Mouse (Mus musculus): ENCODE results near the gene Tmigd3. TPM values are rescaled to one million over a fixed set of nuclear protein-coding genes. Genes with fewer than 3 reads are reported as not detected.

Gene Tmigd3
- polyA plus RNA-seq, 1 experiment from 2014 or later, result not detected

GRCm38 (mm10) chr3:105904213-105904612, 33.5 kb downstream of the Tmigd3 start:
- 0 out of 2 replicates have a peak, but pooled peaks have one; percentile 25 for ATAC-seq (ENCODE audit: low read depth)
- no peaks in the 10 kb centered on the region for H3K36me3 ChIP-seq (ENCODE audit: control insufficient read depth, insufficient read depth)
- H3K4me1 ChIP-seq (ENCODE audit: control insufficient read depth, low read depth, low read length), result peaks cover 6% of the 10 kb centered on the region
- 20% methylated on average over 4 of the region's 4 CpGs for WGBS (ENCODE audit: insufficient replicate concordance)
- H3K27ac ChIP-seq (ENCODE audit: low read length), result 0 out of 2 replicates have a peak overlapping the region, but pooled peaks have one; percentile 39
- H3K4me3 ChIP-seq (ENCODE audit: low read depth, low read length), result no peak overlapping the region
- H3K9me3 ChIP-seq (replicated peaks; ENCODE audit: control insufficient read depth, low read length), result no peaks in the 10 kb centered on the region
- no peak overlapping the region for H3K9ac ChIP-seq (ENCODE audit: low read depth, low read length)
- no peaks in the 10 kb centered on the region for H3K27me3 ChIP-seq (ENCODE audit: control insufficient read depth, insufficient read depth, low read depth, low read length)
- H3K4me2 ChIP-seq (ENCODE audit: low read depth, low read length), result no peak overlapping the region

DNA sequence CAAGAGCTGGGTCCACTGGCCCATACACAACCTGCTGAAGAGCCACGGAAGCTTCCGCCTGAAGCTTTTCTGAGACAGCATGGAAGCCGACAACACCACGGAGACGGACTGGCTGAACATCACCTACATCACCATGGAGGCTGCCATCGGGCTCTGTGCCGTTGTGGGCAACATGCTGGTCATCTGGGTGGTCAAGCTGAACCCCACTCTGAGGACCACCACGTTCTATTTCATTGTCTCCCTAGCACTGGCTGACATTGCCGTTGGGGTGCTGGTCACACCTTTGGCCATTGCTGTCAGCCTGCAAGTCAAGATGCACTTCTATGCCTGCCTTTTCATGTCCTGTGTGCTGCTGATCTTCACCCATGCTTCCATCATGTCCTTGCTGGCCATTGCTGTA, 34.0 kb downstream of the Tmigd3 start:
- WGBS (ENCODE audit: insufficient replicate concordance), result 82% methylated on average over 9 of the region's 9 CpGs
- H3K36me3 ChIP-seq (ENCODE audit: control insufficient read depth, insufficient read depth), result no peaks in the 10 kb centered on the region
- no peak overlapping the region; the same call in 1 of the 2 replicates for H3K4me3 ChIP-seq (ENCODE audit: low read depth, low read length)
- H3K27me3 ChIP-seq (ENCODE audit: control insufficient read depth, insufficient read depth, low read depth, low read length), result no peaks in the 10 kb centered on the region
- no peak overlapping the region for H3K9ac ChIP-seq (ENCODE audit: low read depth, low read length)
- H3K27ac ChIP-seq (ENCODE audit: low read length), result no peak overlapping the region; the same call in 1 of the 2 replicates
- peaks cover 6% of the 10 kb centered on the region for H3K4me1 ChIP-seq (ENCODE audit: control insufficient read depth, low read depth, low read length)
- no peak for ATAC-seq (ENCODE audit: low read depth)
- no peak overlapping the region for H3K4me2 ChIP-seq (ENCODE audit: low read depth, low read length)
- H3K9me3 ChIP-seq (replicated peaks; ENCODE audit: control insufficient read depth, low read length), result no peaks in the 10 kb centered on the region

DNA sequence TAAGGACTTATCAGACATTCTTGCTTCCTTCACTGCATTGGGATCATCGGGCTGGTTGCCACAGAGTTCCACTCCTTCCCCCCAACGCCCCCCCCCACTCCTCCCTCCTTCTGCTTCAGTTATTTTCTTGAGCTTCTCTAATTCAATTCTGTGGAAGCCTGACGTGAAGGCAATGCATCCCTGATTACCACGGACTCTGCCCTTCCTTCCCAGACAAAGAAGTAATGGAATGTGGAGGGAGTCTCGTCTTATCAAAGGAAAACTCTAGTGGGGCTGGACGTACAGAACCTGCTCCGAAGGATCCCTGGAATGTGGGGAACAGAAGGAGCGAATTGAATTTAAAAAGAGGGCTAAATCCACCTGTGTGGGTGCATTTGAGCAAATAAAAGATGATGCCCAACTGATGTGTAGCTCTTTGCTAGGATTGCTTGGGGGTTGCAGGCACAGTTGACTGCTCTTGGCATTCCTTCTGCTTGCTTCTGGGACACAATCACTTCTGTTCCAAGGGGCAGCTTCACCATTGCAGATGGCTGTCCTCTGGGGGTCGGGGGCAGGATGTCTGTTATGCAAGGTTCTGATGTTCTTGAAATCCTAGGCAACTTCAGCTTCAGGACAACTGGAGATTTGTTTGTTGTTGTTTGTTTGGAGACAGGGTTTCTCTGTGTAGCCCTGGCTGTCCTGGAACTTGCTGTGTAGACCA, 37.4 kb downstream of the Tmigd3 start:
- Histone ChIP-seq H3K9me3 (replicated peaks; ENCODE audit: control insufficient read depth, low read length) (no peaks in the 10 kb centered on the region), H3K4me1 (ENCODE audit: control insufficient read depth, low read depth, low read length) (peaks cover 15% of the 10 kb centered on the region), H3K4me3 (ENCODE audit: low read depth, low read length) (no peak overlapping the region), H3K4me2 (ENCODE audit: low read depth, low read length) (no peak overlapping the region), H3K36me3 (ENCODE audit: control insufficient read depth, insufficient read depth) (no peaks in the 10 kb centered on the region), H3K9ac (ENCODE audit: low read depth, low read length) (no peak overlapping the region), H3K27me3 (ENCODE audit: control insufficient read depth, insufficient read depth, low read depth, low read length) (no peaks in the 10 kb centered on the region), H3K27ac (ENCODE audit: low read length) (no peak overlapping the region)
- no peak for ATAC-seq (ENCODE audit: low read depth)
- WGBS (ENCODE audit: insufficient replicate concordance), result 45% methylated on average over 9 of the region's 9 CpGs

GRCm38 (mm10) chr3:105908976-105909375, 38.3 kb downstream of the Tmigd3 start:
- no peaks in the 10 kb centered on the region for H3K27me3 ChIP-seq (ENCODE audit: control insufficient read depth, insufficient read depth, low read depth, low read length)
- WGBS (ENCODE audit: insufficient replicate concordance), result 66% methylated on average over 4 of the region's 4 CpGs
- H3K9me3 ChIP-seq (replicated peaks; ENCODE audit: control insufficient read depth, low read length), result no peaks in the 10 kb centered on the region
- no peak overlapping the region for H3K4me2 ChIP-seq (ENCODE audit: low read depth, low read length)
- H3K36me3 ChIP-seq (ENCODE audit: control insufficient read depth, insufficient read depth), result no peaks in the 10 kb centered on the region
- ATAC-seq (ENCODE audit: low read depth), result no peak
- H3K27ac ChIP-seq (ENCODE audit: low read length), result no peak overlapping the region
- H3K9ac ChIP-seq (ENCODE audit: low read depth, low read length), result no peak overlapping the region
- no peak overlapping the region for H3K4me3 ChIP-seq (ENCODE audit: low read depth, low read length)
- H3K4me1 ChIP-seq (ENCODE audit: control insufficient read depth, low read depth, low read length), result peaks cover 24% of the 10 kb centered on the region

DNA sequence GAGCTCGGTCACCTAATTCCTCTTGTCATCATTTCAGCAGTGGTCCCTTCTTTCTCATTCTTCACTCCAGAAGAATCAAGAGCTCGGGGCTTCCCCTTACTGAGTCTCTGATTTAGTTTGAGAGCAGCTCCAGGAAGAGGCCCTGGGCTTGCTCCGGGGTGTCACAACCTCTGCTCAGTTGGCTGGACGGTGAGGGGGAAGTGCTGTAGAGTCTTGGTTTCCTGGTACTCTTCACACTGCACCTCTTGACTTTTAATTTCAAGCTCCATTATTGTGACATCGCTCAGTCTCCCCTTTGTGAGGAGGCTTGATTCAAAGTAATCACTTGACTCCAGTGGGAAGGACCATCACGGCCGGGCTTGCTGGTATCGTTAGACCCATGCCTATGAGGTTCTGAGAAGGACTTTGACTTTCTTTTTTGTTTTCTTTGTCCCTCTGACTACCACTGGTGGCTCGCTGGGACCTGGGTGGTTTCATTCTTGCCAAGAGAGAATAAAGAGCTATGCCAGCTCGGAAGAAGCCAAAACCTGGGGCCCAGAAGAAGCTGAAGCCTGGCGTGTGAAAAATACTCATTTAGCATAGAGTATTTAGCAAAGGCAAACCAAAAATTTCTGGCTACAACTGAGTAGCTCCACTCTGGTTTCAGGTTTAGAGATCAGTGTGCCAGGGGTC, 40.0 kb downstream of the Tmigd3 start:
- H3K4me3 ChIP-seq (ENCODE audit: low read depth, low read length), result no peak overlapping the region
- no peak overlapping the region; the same call in 1 of the 2 replicates for H3K9ac ChIP-seq (ENCODE audit: low read depth, low read length)
- H3K27ac ChIP-seq (ENCODE audit: low read length), result 0 out of 2 replicates have a peak overlapping the region, but pooled peaks have one; percentile 9
- peak; percentile 50 for ATAC-seq (ENCODE audit: low read depth)
- peak overlapping the region; percentile 28 for H3K4me2 ChIP-seq (ENCODE audit: low read depth, low read length)
- no peaks in the 10 kb centered on the region for H3K36me3 ChIP-seq (ENCODE audit: control insufficient read depth, insufficient read depth)
- no peaks in the 10 kb centered on the region for H3K27me3 ChIP-seq (ENCODE audit: control insufficient read depth, insufficient read depth, low read depth, low read length)
- 38% methylated on average over 11 of the region's 11 CpGs for WGBS (ENCODE audit: insufficient replicate concordance)
- peaks cover 27% of the 10 kb centered on the region for H3K4me1 ChIP-seq (ENCODE audit: control insufficient read depth, low read depth, low read length)
- no peaks in the 10 kb centered on the region for H3K9me3 ChIP-seq (replicated peaks; ENCODE audit: control insufficient read depth, low read length)

GRCm38 (mm10) chr3:105912097-105912880, 41.6 kb downstream of the Tmigd3 start:
- WGBS (ENCODE audit: insufficient replicate concordance), result 36% methylated on average over 9 of the region's 9 CpGs
- Histone ChIP-seq H3K36me3 (ENCODE audit: control insufficient read depth, insufficient read depth) (no peaks in the 10 kb centered on the region), H3K9me3 (replicated peaks; ENCODE audit: control insufficient read depth, low read length) (no peaks in the 10 kb centered on the region), H3K4me3 (ENCODE audit: low read depth, low read length) (no peak overlapping the region), H3K4me2 (ENCODE audit: low read depth, low read length) (no peak overlapping the region), H3K27ac (ENCODE audit: low read length) (no peak overlapping the region), H3K4me1 (ENCODE audit: control insufficient read depth, low read depth, low read length) (peaks cover 27% of the 10 kb centered on the region), H3K9ac (ENCODE audit: low read depth, low read length) (no peak overlapping the region), H3K27me3 (ENCODE audit: control insufficient read depth, insufficient read depth, low read depth, low read length) (no peaks in the 10 kb centered on the region)
- no peak for ATAC-seq (ENCODE audit: low read depth)

DNA sequence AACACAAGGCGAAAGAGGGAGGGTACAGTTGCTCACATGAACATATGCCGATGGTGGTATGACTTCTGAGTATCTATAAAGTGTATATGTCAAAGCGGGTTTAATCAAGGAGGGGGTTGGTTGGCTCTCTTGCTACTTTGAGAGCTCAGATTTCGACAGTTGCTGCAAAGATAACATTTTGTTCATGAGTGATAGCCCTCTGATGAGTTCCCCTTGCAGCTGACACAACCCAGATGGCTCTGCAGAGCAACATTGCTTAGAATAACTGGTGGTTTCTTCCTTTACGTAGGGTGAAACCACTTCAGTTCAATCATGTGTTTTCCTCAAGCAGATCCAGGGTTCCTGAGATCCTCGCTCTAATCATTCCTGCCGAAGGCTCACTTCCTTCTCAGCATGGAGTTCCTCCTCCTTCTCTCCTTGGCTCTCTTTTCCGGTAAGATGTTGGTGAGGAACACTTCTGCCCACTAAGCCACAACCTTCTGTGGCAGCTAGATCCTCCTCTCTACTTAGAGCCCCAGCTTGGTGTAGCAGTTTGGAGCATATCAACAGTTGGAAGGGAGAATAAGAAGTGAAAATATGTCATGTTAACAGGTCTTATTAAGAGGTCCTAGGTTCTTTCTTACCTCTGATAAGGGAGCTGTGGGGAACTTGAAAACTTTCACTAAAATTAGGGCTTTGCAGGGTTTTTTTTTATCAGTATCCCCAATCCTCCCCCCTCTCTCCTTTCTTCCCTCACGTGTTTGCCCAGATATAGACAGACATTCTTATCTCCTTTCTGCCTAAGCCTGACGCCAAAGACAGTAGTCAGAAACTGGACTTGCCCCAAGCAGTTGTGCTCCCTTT, 43.4 kb downstream of the Tmigd3 start:
- no peaks in the 10 kb centered on the region for H3K9me3 ChIP-seq (replicated peaks; ENCODE audit: control insufficient read depth, low read length)
- no peak overlapping the region for H3K9ac ChIP-seq (ENCODE audit: low read depth, low read length)
- H3K27me3 ChIP-seq (ENCODE audit: control insufficient read depth, insufficient read depth, low read depth, low read length), result no peaks in the 10 kb centered on the region
- peak overlapping the region; percentile 42 for H3K4me2 ChIP-seq (ENCODE audit: low read depth, low read length)
- WGBS (ENCODE audit: insufficient replicate concordance), result 11% methylated on average over 10 of the region's 10 CpGs
- H3K36me3 ChIP-seq (ENCODE audit: control insufficient read depth, insufficient read depth), result no peaks in the 10 kb centered on the region
- peaks cover 30% of the 10 kb centered on the region for H3K4me1 ChIP-seq (ENCODE audit: control insufficient read depth, low read depth, low read length)
- peak; percentile 59 for ATAC-seq (ENCODE audit: low read depth)
- H3K27ac ChIP-seq (ENCODE audit: low read length), result peak overlapping the region; percentile 42
- H3K4me3 ChIP-seq (ENCODE audit: low read depth, low read length), result peak overlapping the region; percentile 13; the same call in 1 of the 2 replicates

GRCm38 (mm10) chr3:105915281-105915680, 44.6 kb downstream of the Tmigd3 start:
- H3K9ac ChIP-seq (ENCODE audit: low read depth, low read length), result no peak overlapping the region
- peaks cover 30% of the 10 kb centered on the region for H3K4me1 ChIP-seq (ENCODE audit: control insufficient read depth, low read depth, low read length)
- no peaks in the 10 kb centered on the region for H3K9me3 ChIP-seq (replicated peaks; ENCODE audit: control insufficient read depth, low read length)
- H3K36me3 ChIP-seq (ENCODE audit: control insufficient read depth, insufficient read depth), result no peaks in the 10 kb centered on the region
- H3K4me2 ChIP-seq (ENCODE audit: low read depth, low read length), result no peak overlapping the region
- H3K27me3 ChIP-seq (ENCODE audit: control insufficient read depth, insufficient read depth, low read depth, low read length), result no peaks in the 10 kb centered on the region
- H3K4me3 ChIP-seq (ENCODE audit: low read depth, low read length), result no peak overlapping the region
- WGBS (ENCODE audit: insufficient replicate concordance), result 23% methylated on average over 1 of the region's 1 CpGs
- H3K27ac ChIP-seq (ENCODE audit: low read length), result no peak overlapping the region
- no peak for ATAC-seq (ENCODE audit: low read depth)
